Mouse (Mus musculus): Measurements from ENCODE around the gene Zmiz1. TPM values are rescaled to one million over a fixed set of nuclear protein-coding genes. Genes with fewer than 3 reads are reported as not detected.
A peak's percentile ranks its signal among the peaks of the same experiment; 100 is the strongest.

Gene Zmiz1
- polyA plus RNA-seq, 1 experiment from 2014 or later = 26.3 TPM

DNA sequence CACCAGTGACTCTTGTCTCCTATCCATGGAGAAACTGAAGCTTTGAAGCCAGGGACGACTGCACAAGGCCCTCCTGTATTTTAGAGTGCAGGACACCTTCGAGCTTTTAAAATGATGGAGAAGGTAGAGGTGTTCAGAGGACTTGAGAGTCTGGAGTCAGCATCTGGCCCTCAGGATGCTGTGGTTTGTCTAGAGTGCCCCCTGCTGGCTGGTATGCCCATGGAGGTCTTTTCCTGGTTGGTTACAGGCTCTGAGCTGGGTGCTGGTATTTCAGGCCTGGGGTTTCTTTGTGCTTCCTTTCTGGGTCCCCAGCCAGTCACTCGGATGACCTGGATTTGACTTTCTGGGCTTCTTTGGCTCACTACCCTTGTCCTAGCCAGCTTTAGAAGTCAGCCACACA, 108.3 kb downstream of the Zmiz1 start:
- 49% methylated on average over 3 of the region's 3 CpGs for WGBS
- H3K4me2 ChIP-seq (ENCODE audit: low read depth, low read length) = no peak overlapping the region
- H3K4me3 ChIP-seq (replicated peaks; ENCODE audit: low read length) = no peak overlapping the region
- no peaks in the 10 kb centered on the region for H3K36me3 ChIP-seq (ENCODE audit: control insufficient read depth, insufficient read depth, low read length)
- no peak for ATAC-seq (ENCODE audit: insufficient read depth, low FRiP score)
- peaks cover 18% of the 10 kb centered on the region for H3K4me1 ChIP-seq (ENCODE audit: control insufficient read depth, insufficient read depth, low read length)
- no peaks in the 10 kb centered on the region for H3K27me3 ChIP-seq (ENCODE audit: control insufficient read depth, insufficient read depth, low read length)
- H3K9ac ChIP-seq (ENCODE audit: low read length) = no peak overlapping the region
- H3K9me3 ChIP-seq (replicated peaks; ENCODE audit: control insufficient read depth, low read length) = no peaks in the 10 kb centered on the region
- no peak overlapping the region for H3K27ac ChIP-seq (ENCODE audit: low read length)

DNA sequence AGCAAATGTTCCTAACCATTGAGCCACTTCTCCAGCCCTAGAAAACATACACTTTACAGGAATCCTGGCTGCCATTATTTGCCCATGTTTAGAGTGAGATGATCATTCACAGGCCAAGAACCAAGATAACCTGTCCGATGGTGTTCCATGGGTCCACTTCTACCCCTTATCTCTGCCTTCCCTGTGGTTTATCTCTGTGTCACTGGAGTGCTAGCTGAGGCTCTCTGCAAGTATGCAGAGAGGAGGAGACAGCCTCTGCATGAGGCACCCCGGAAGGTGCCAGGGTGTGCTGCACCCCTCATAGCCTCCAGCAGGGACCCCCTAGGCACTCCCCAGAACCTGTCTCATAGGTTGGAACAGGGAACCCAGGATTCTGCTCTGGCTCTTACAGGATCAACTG, 108.9 kb downstream of the Zmiz1 start:
- no peak for ATAC-seq (ENCODE audit: insufficient read depth, low FRiP score)
- Histone ChIP-seq H3K4me1 (ENCODE audit: control insufficient read depth, insufficient read depth, low read length) (peaks cover 16% of the 10 kb centered on the region), H3K9me3 (replicated peaks; ENCODE audit: control insufficient read depth, low read length) (no peaks in the 10 kb centered on the region), H3K9ac (ENCODE audit: low read length) (no peak overlapping the region), H3K4me2 (ENCODE audit: low read depth, low read length) (no peak overlapping the region), H3K36me3 (ENCODE audit: control insufficient read depth, insufficient read depth, low read length) (no peaks in the 10 kb centered on the region), H3K4me3 (replicated peaks; ENCODE audit: low read length) (no peak overlapping the region), H3K27me3 (ENCODE audit: control insufficient read depth, insufficient read depth, low read length) (no peaks in the 10 kb centered on the region), H3K27ac (ENCODE audit: low read length) (no peak overlapping the region)
- WGBS = 77% methylated on average over 2 of the region's 2 CpGs

- 36% methylated on average over 16 of the region's 16 CpGs for WGBS
- Histone ChIP-seq H3K4me2 (ENCODE audit: low read depth, low read length) (no peak overlapping the region), H3K27me3 (ENCODE audit: control insufficient read depth, insufficient read depth, low read length) (no peaks in the 10 kb centered on the region), H3K4me3 (replicated peaks; ENCODE audit: low read length) (no peak overlapping the region), H3K27ac (ENCODE audit: low read length) (no peak overlapping the region), H3K9ac (ENCODE audit: low read length) (no peak overlapping the region), H3K36me3 (ENCODE audit: control insufficient read depth, insufficient read depth, low read length) (0 out of 2 replicates have a peak, but pooled peaks cover 4% of the 10 kb centered on the region), H3K4me1 (ENCODE audit: control insufficient read depth, insufficient read depth, low read length) (peaks cover 5% of the 10 kb centered on the region; the same call in 1 of the 2 replicates), H3K9me3 (replicated peaks; ENCODE audit: control insufficient read depth, low read length) (no peaks in the 10 kb centered on the region)
- ATAC-seq (ENCODE audit: insufficient read depth, low FRiP score) = 0 out of 2 replicates have a peak, but pooled peaks have one; percentile 25
These were observed 115.3 kb downstream of the Zmiz1 start for GRCm38 (mm10) chr14:25574047-25574870.

DNA sequence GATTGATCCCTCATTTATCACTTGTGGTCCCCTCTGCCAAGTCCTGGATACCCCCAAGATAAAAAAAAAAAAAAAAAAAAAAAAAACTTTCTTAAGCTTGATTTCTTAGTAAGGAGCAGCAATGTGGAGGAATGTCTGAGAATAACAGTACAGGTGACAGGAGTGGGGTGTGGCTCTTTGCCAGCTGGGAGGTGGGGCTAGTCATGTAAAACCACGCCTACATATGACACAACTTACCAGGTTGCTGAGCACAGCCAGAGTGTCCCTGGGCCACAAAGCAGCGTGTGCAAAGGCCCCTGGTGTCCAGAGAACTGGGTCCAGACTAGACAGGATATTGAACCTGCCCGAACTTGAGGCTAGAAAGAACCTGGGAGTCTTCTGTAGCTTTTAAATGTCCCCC, 117.7 kb downstream of the Zmiz1 start:
- peaks cover 5% of the 10 kb centered on the region; the same call in 1 of the 2 replicates for H3K4me1 ChIP-seq (ENCODE audit: control insufficient read depth, insufficient read depth, low read length)
- ATAC-seq (ENCODE audit: insufficient read depth, low FRiP score) = no peak
- 0 out of 2 replicates have a peak, but pooled peaks cover 4% of the 10 kb centered on the region for H3K36me3 ChIP-seq (ENCODE audit: control insufficient read depth, insufficient read depth, low read length)
- H3K4me2 ChIP-seq (ENCODE audit: low read depth, low read length) = no peak overlapping the region
- H3K9me3 ChIP-seq (replicated peaks; ENCODE audit: control insufficient read depth, low read length) = no peaks in the 10 kb centered on the region
- no peak overlapping the region for H3K9ac ChIP-seq (ENCODE audit: low read length)
- H3K27ac ChIP-seq (ENCODE audit: low read length) = no peak overlapping the region
- WGBS = 76% methylated on average over 3 of the region's 3 CpGs
- no peak overlapping the region for H3K4me3 ChIP-seq (replicated peaks; ENCODE audit: low read length)
- H3K27me3 ChIP-seq (ENCODE audit: control insufficient read depth, insufficient read depth, low read length) = no peaks in the 10 kb centered on the region

DNA sequence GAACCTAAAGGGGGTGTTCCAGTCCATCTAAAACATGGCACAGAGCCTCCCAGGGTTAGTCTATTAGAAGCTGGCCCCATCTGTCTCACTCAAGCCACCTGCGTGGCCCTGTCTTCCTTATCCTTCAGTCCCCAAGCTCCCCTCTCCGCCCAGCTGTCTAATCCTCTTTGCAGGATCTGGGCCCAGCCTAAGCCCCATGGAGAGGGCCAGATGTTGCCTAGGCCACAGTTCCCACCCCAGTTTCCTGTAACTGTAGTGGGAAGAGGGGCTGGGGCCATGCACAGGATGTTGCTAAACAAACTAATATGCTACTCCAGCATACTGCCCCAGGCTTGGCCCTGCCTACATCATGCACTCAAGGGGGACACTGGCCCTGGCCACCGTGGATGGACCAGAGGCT, 118.4 kb downstream of the Zmiz1 start:
- peak overlapping the region; percentile 23; the same call in 1 of the 2 replicates for H3K27ac ChIP-seq (ENCODE audit: low read length)
- no peak overlapping the region for H3K4me3 ChIP-seq (replicated peaks; ENCODE audit: low read length)
- no peaks in the 10 kb centered on the region for H3K9me3 ChIP-seq (replicated peaks; ENCODE audit: control insufficient read depth, low read length)
- H3K9ac ChIP-seq (ENCODE audit: low read length) = no peak overlapping the region
- H3K36me3 ChIP-seq (ENCODE audit: control insufficient read depth, insufficient read depth, low read length) = 0 out of 2 replicates have a peak, but pooled peaks cover 4% of the 10 kb centered on the region
- H3K4me1 ChIP-seq (ENCODE audit: control insufficient read depth, insufficient read depth, low read length) = peaks cover 5% of the 10 kb centered on the region; the same call in 1 of the 2 replicates
- WGBS = 52% methylated on average over 3 of the region's 3 CpGs
- no peaks in the 10 kb centered on the region for H3K27me3 ChIP-seq (ENCODE audit: control insufficient read depth, insufficient read depth, low read length)
- no peak for ATAC-seq (ENCODE audit: insufficient read depth, low FRiP score)
- H3K4me2 ChIP-seq (ENCODE audit: low read depth, low read length) = no peak overlapping the region

- H3K9ac ChIP-seq (ENCODE audit: low read length) = no peak overlapping the region
- no peak for ATAC-seq (ENCODE audit: insufficient read depth, low FRiP score)
- WGBS = 88% methylated on average over 7 of the region's 7 CpGs
- H3K4me2 ChIP-seq (ENCODE audit: low read depth, low read length) = no peak overlapping the region
- no peak overlapping the region for H3K27ac ChIP-seq (ENCODE audit: low read length)
- 0 out of 2 replicates have a peak, but pooled peaks cover 8% of the 10 kb centered on the region for H3K36me3 ChIP-seq (ENCODE audit: control insufficient read depth, insufficient read depth, low read length)
- H3K4me1 ChIP-seq (ENCODE audit: control insufficient read depth, insufficient read depth, low read length) = peaks cover 4% of the 10 kb centered on the region; the same call in 1 of the 2 replicates
- no peaks in the 10 kb centered on the region for H3K27me3 ChIP-seq (ENCODE audit: control insufficient read depth, insufficient read depth, low read length)
- H3K4me3 ChIP-seq (replicated peaks; ENCODE audit: low read length) = no peak overlapping the region
- H3K9me3 ChIP-seq (replicated peaks; ENCODE audit: control insufficient read depth, low read length) = no peaks in the 10 kb centered on the region
These were observed 120.6 kb downstream of the Zmiz1 start for GRCm38 (mm10) chr14:25579597-25579996.

- ATAC-seq (ENCODE audit: insufficient read depth, low FRiP score) = no peak
These were observed 121.4 kb downstream of the Zmiz1 start for GRCm38 (mm10) chr14:25580397-25580796.

GRCm38 (mm10) chr14:25582603-25583002, 123.6 kb downstream of the Zmiz1 start:
- Histone ChIP-seq H3K36me3 (ENCODE audit: control insufficient read depth, insufficient read depth, low read length) (0 out of 2 replicates have a peak, but pooled peaks cover 5% of the 10 kb centered on the region), H3K9me3 (replicated peaks; ENCODE audit: control insufficient read depth, low read length) (no peaks in the 10 kb centered on the region), H3K4me2 (ENCODE audit: low read depth, low read length) (no peak overlapping the region), H3K27ac (ENCODE audit: low read length) (no peak overlapping the region), H3K27me3 (ENCODE audit: control insufficient read depth, insufficient read depth, low read length) (no peaks in the 10 kb centered on the region), H3K9ac (ENCODE audit: low read length) (no peak overlapping the region), H3K4me1 (ENCODE audit: control insufficient read depth, insufficient read depth, low read length) (peaks cover 31% of the 10 kb centered on the region), H3K4me3 (replicated peaks; ENCODE audit: low read length) (no peak overlapping the region)
- 89% methylated on average over 6 of the region's 6 CpGs for WGBS
- ATAC-seq (ENCODE audit: insufficient read depth, low FRiP score) = no peak

More at GRCm38 (mm10) chr14:25580397-25580796, 121.4 kb downstream of the Zmiz1 start:
- no peaks in the 10 kb centered on the region for H3K27me3 ChIP-seq (ENCODE audit: control insufficient read depth, insufficient read depth, low read length)
- H3K4me3 ChIP-seq (replicated peaks; ENCODE audit: low read length) = no peak overlapping the region
- WGBS = 71% methylated on average over 1 of the region's 1 CpGs
- H3K27ac ChIP-seq (ENCODE audit: low read length) = no peak overlapping the region
- H3K36me3 ChIP-seq (ENCODE audit: control insufficient read depth, insufficient read depth, low read length) = 0 out of 2 replicates have a peak, but pooled peaks cover 8% of the 10 kb centered on the region
- no peak overlapping the region for H3K9ac ChIP-seq (ENCODE audit: low read length)
- no peak overlapping the region for H3K4me2 ChIP-seq (ENCODE audit: low read depth, low read length)
- peaks cover 10% of the 10 kb centered on the region for H3K4me1 ChIP-seq (ENCODE audit: control insufficient read depth, insufficient read depth, low read length)
- no peaks in the 10 kb centered on the region for H3K9me3 ChIP-seq (replicated peaks; ENCODE audit: control insufficient read depth, low read length)

GRCm38 (mm10) chr14:25583899-25584298, 124.9 kb downstream of the Zmiz1 start:
- H3K4me3 ChIP-seq (replicated peaks; ENCODE audit: low read length) = no peak overlapping the region
- no peak for ATAC-seq (ENCODE audit: insufficient read depth, low FRiP score)
- no peak overlapping the region for H3K27ac ChIP-seq (ENCODE audit: low read length)
- H3K36me3 ChIP-seq (ENCODE audit: control insufficient read depth, insufficient read depth, low read length) = 0 out of 2 replicates have a peak, but pooled peaks cover 5% of the 10 kb centered on the region
- H3K9me3 ChIP-seq (replicated peaks; ENCODE audit: control insufficient read depth, low read length) = no peaks in the 10 kb centered on the region
- H3K27me3 ChIP-seq (ENCODE audit: control insufficient read depth, insufficient read depth, low read length) = no peaks in the 10 kb centered on the region
- H3K4me2 ChIP-seq (ENCODE audit: low read depth, low read length) = no peak overlapping the region
- no peak overlapping the region for H3K9ac ChIP-seq (ENCODE audit: low read length)
- 65% methylated on average over 10 of the region's 10 CpGs for WGBS
- H3K4me1 ChIP-seq (ENCODE audit: control insufficient read depth, insufficient read depth, low read length) = peaks cover 44% of the 10 kb centered on the region

Data from stomach, embryonic 16.5 days (tissue).